Mouse (Mus musculus): ENCODE data around the gene Gm19345.

DNA sequence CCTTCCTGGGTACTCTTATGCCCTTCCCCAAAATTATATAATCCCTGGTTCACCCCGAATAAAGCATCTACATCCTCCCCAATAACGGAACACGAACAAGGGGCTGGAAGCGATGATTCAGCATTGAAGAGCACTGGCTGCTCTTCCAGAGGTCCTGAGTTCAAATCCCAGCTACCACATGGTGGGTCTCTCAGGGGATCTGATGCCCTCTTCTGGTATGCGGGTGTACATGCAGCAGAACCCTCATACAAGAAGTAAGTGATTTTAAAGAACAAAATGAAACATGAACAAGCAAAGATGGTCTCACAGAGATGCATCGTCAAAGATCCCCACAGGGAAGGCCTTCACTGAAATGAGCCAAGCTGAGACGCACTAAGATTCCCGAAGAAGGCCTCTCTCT, 29.0 kb downstream of the Gm19345 start:
- TF ChIP-seq GATA1 (IDR thresholded peaks at IDR 0.05; ENCODE audit: low read length) (no peak), TAL1 (IDR thresholded peaks at IDR 0.05; ENCODE audit: low read length) (no peak)

All from erythroblast, embryonic 14.5 days (primary cell).